Mouse (Mus musculus) monocyte, adult 5-6 weeks (primary cell): ENCODE measurements at regions not wholly inside any gene's neighbourhood (a gene's known extent, or its start where the extent isn't known, plus 50 kb on each side); places are given as distances from the start of the nearest gene placed in this dataset.

Experiments
- ATAC-seq: fragments of 153-309, 156-312 bp; replicated peaks from 2 replicates; pipeline ENCODE4 v1.8.0; 2017; ENCODE audit warnings: mild to moderate bottlenecking; ENCODE audit not compliant: low TSS enrichment, insufficient number of reproducible peaks, severe bottlenecking, poor library complexity, low FRiP score

DNA sequence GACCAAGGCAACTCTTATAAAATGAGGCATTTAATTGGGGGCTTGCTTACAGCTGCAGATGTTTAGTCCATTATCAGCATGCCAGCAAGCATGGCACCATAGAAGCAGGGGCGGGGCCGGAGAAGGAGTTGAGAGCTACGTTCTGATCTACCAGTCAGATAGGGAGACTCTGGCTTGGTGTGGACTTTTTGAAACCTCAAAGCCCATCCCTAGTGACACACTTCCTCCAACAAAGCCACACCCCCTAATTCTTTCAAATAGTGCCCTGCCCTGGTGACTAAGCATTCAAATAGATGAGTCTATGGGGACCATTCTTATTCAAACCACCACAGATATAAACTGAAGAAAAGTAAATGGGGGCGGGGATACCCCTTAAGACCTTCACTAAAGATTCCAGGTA is 215.4 kb downstream of the Gadd45g start:
- peak; percentile 78 for ATAC-seq

DNA sequence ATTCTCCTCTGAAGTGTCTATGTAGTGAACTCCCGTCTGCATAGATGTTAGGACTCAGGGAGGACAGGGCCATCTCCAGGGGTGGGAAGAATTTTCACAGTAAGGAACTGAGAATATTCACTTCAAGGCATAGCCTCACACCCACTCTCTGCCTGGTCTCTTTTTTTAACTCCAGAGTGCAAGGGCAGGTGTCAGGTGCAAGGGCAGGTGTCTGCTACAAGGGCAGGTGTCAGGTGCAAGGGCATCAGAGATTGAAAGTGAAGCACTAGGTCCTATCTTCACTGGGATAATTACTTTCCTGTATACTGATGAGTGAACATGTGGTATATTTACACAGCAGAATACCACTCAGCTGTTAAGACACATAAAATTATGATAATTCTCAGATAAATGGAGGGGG is 216.1 kb downstream of the Gadd45g start:
- ATAC-seq, result no peak

DNA sequence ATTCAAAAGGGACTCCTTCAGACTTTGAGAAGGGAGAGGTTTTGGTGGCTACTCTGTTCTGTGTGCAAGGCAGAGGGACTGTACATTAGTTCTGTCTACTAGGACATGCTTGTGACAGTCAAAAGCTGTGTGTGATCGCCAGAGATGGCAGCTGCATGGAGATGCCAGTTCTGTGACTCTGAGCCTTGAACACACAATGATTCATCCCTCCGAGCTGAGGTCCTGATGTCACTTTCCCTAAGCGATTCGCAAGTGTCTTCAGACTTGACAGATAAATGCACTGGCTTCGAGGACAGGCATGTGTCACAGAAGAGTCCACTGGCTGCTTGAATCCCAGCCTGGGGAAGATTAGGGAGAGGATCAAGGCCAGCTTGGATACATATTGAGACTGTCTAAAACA is 218.8 kb downstream of the Gadd45g start:
- no peak for ATAC-seq

DNA sequence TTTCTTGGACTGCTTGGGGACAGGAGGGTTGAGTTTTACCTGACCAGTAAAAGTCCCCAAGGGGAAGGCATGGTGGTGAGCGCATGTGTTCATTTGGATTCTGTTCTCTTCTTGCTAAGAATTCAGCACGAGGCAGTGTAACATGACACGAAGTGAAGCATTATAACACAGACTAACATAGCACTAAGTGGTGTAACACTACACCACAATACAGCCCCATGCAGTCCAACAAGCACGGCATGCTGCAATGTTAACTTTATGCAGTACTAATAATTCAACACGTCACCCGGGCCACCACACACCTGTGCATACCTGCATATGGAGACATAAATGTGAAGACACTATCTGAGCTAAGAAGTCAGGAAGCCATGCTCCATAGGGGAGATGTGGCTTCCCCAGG is 219.2 kb downstream of the Gadd45g start:
- ATAC-seq, result no peak

DNA sequence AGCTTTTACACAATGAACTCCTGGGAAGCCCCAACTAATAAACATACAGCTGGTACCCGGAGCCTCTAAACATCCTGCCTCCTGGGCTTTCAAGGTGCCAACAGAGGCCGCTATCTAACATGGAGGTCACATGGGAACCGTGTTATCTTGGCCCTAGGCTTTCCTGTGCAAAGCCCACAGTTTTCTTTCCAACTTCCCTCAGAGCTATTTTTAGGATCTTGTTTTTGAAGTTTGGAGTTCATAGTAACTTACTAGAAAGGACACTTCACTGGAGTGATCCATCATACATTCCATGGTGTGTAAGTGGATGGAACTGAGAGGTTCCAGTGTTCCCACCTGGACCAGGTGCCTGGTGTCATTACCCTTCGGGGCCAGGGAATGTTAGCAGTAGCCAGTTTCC is 220.6 kb downstream of the Gadd45g start:
- no peak for ATAC-seq

DNA sequence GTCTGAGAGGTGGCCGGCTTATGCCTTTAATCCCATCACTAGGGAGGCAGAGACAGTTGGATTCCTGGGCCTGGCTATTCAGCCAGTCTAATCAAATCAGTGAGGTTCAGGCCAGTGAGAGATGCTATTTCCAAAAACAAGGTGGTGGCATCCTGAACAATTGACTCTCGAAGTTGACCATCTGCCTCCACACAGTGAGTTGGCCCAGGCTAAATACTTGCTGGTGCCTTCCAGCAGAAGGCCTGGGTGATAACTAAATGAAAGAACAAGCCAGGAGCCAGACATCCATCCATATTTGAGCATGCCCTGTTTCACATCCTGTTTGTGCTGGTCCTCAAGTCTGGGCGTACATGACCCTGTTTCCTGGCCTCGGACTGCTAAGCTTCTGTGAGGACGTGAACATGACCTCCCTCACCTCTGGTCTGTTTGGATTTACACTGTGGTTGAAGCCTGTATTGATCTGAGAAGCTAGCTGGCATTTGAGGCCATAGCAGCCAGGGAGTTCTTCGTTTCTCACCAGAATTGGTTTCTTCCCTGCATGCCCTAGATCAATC is 222.5 kb downstream of the Gadd45g start:
- peak; percentile 59; the same call in 1 of the 2 replicates for ATAC-seq

- no peak for ATAC-seq
These were observed 223.2 kb downstream of the Gadd45g start for GRCm38 (mm10) chr13:52069714-52070113.

- ATAC-seq, result no peak
These were observed 224.5 kb downstream of the Gadd45g start for GRCm38 (mm10) chr13:52070731-52071663.

- ATAC-seq, result no peak
These were observed 231.1 kb downstream of the Gadd45g start for GRCm38 (mm10) chr13:52077616-52078015.

- peak; percentile 80 for ATAC-seq
These were observed 232.1 kb downstream of the Gadd45g start for GRCm38 (mm10) chr13:52078561-52078960.

GRCm38 (mm10) chr13:52079678-52080246 is 233.3 kb downstream of the Gadd45g start:
- ATAC-seq, result no peak

GRCm38 (mm10) chr13:52083601-52084455 is 237.3 kb downstream of the Gadd45g start:
- peak; percentile 32; the same call in 1 of the 2 replicates for ATAC-seq

DNA sequence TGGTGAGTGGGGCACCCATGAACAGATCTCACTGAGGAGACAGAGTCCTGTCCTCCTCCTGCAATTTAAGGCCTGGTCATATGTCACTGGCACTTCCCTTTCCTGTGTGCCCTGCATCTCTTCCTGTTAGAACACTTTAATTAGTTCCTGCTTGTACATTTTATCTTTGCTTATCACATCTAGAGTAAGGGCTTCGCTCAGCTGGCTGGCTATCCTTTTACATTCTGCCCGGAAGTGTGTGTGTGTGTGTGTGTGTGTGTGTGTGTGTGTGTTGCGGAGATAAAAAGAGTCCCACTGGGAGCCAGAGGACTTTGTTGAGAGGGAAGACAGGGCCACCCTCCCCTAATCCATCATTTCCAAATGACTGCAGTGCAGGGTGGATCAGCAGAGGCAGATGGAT is 238.6 kb downstream of the Gadd45g start:
- ATAC-seq, result peak; percentile 53; the same call in 1 of the 2 replicates

- no peak for ATAC-seq
These were observed 241.8 kb downstream of the Gadd45g start for GRCm38 (mm10) chr13:52088319-52088718.

GRCm38 (mm10) chr13:52090365-52090764 is 243.9 kb downstream of the Gadd45g start:
- ATAC-seq, result no peak

DNA sequence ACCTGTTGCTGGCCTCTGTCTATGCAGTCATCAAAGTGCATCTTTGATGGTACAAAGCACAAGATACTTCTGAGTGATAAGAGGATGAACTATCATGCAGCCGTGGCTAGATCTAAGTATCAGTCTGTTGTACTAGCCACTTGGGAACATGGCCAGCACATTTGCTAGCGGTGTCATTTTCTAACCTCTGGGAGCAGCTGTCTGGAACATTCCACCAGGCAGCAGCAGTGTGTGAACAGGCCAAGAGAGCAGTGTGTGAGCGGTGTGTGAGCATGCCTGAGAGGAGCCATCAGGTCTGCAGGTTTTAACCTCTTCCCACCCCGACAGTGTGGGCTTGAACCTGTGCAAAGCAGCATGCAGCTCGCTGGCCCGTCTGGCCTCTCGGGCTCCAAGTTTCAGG is 248.3 kb downstream of the Gadd45g start:
- ATAC-seq, result no peak

DNA sequence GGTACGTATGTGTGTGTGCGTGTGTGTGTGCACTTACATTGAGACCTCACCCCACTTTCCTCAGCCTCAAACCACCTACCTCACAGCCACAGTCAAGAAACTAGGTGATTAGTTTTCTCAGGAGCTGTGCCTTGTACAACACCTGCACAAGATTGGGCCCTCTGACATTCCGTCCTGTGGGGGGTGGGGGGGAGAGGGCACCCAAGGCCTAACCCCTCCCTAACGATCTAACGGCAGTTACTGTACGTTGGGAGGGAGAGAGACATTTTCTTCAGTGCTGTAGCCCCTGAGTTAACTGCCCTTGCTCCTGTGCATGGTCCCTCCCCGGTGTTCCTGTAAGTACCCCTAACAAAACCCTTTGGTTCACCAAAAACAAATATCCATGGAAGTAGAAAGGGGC is 250.0 kb downstream of the Gadd45g start:
- ATAC-seq, result no peak

- ATAC-seq, result no peak
These were observed 259.6 kb downstream of the Gadd45g start for GRCm38 (mm10) chr13:52105989-52106642.
